Mouse (Mus musculus) brown adipose tissue, adult 24 weeks (tissue): Measurements from ENCODE around the gene Gm7168. TPM values are rescaled to one million over a fixed set of nuclear protein-coding genes. Genes with fewer than 3 reads are reported as not detected.
"Not testable (repeated sequence)": the region's sequence is repeated elsewhere in the genome, so short reads cannot be mapped to it uniquely, and the experiment has no call there.

Experiments used
- H3K27ac ChIP-seq: fragments of 200-500 bp; replicated peaks from 2 replicates; pipeline ENCODE4 v1.5.1; 2012; ENCODE audit warnings: low read depth, mild to moderate bottlenecking, low read length
- H3K4me1 ChIP-seq: fragments of 200-500 bp; 2 replicates; pipeline ENCODE4 v1.6.1; 2012; ENCODE audit warnings: low read length, mixed read lengths; ENCODE audit not compliant: control insufficient read depth, insufficient read depth, insufficient read length
- H3K4me3 ChIP-seq: fragments of 200-500 bp; 2 replicates; pipeline ENCODE4 v1.5.1; 2012; ENCODE audit warnings: low read depth, mild to moderate bottlenecking, low read length, moderate library complexity; ENCODE audit not compliant: insufficient read depth
- polyA plus RNA-seq: library from polyadenylated mRNA; stranded (reverse); fragments of >200 nt; gene quantifications from 2 replicates; pipeline ENCODE4 v1.2.4, GENCODE M21; 2012; ENCODE audit not compliant: missing spikeins, insufficient read depth, insufficient read length

Gm7168 gene
- not detected in 2 replicates for polyA plus RNA-seq

DNA sequence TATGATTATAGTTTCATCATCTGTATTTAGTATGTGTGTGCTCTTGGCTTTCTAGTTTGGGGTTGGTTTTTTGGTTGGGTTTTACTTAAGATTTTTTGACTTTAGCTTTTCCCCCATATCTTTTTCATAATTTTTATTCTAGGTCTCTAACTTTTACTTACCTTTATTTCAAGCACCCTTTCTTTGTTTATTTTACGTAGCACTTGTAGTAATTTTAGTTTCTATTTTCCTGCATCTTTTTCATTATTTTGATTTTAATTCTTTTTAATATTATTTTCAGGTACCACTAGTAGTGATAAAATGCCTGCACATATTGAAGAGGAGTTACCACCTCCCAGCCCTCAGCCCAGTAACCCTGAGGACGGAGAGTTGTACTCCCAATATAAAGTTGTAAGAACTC is at the start of gene Gm7168:
Gene Gm7168 (plus strand): TSS at position 301 of the 400 bp plus-strand sequence.
- H3K27ac ChIP-seq, H3K4me3 ChIP-seq, H3K4me1 ChIP-seq: not testable (repeated sequence)

DNA sequence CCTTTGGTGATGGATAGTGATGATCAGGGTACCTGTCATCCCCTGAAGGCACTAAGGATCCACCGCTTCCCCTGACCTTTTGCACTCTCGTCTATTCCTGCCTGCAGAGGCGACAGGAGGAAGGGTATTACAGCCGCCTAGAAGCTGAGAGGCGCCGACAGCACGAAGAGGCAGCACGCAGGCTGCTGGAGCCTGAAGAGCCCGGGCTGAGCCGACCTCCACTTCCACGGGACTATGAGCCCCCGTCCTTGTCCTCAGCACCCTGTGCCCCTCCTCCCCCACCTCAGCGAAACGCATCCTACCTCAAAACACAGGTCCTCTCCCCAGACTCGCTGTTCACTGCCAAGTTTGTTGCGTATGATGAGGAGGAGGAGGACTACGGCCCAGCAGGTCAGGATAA is 49.3 kb upstream of the Gm7168 start:
- Histone ChIP-seq H3K4me3 (no peak overlapping the region), H3K27ac (peak overlapping the region; percentile 58), H3K4me1 (peaks cover 12% of the 10 kb centered on the region)

DNA sequence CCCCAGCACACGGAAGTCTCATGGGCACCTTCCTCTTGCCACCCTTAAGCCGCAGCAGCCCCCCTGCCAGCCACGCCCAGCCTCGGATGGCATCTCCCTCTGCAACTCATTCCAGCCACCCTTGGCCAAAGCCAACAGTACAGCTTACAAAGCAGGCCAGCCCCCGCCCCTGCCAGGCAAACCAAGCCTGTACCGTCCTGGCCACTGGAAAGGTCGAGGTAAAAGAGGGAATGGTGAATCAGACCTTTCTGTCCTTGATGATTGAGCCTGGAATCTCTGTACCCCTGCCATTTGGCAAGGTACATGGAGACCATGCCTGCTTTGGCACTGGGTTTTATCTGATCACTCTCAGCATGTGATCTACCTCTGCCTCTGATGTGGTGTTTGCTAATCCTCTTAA is 48.9 kb upstream of the Gm7168 start:
- peaks cover 10% of the 10 kb centered on the region for H3K4me1 ChIP-seq
- no peak overlapping the region for H3K4me3 ChIP-seq
- H3K27ac ChIP-seq, result peak overlapping the region; percentile 58

DNA sequence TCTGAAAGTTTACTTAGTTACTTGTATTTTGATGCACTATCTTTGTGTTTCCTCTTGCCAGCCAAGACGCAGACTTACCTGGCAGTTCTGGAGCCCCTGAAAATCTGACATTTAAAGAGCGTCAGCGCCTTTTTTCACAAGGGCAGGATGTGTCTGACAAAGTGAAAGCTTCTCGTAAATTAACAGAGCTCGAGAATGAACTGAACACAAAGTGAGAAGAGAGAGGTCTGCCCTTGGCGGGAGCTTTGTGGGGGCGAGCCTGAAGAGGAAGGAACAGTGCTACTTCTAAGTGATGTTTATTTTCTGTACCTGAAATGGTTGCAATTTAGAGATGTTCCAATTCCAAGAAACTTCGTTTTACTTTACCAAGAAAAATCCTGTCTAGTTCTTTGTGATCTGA is 44.4 kb upstream of the Gm7168 start:
- Histone ChIP-seq H3K4me3 (no peak overlapping the region), H3K4me1 (peaks cover 10% of the 10 kb centered on the region), H3K27ac (peak overlapping the region; percentile 7; the same call in 1 of the 2 replicates)

DNA sequence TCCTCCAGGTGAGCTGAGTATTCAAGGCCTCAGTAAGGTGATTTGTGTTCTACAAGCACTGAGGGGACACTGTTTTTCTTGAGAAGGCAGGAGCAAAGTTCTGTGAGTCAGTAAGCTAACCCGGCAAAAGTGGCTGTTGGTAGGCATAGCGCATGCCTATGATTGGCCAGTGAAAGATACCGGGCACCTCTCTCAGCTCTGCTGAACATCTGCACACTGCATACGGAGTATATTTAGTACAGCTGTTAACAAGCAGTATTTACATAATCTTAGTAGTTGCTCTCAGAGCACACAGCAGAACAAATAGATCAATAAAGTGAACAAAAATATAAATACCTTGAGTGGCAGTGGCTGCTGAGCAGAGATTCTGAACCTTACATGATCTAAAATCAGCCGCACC is 41.1 kb upstream of the Gm7168 start:
- Histone ChIP-seq H3K27ac (peak overlapping the region; percentile 48; the same call in 1 of the 2 replicates), H3K4me3 (no peak overlapping the region), H3K4me1 (peaks cover 9% of the 10 kb centered on the region)

DNA sequence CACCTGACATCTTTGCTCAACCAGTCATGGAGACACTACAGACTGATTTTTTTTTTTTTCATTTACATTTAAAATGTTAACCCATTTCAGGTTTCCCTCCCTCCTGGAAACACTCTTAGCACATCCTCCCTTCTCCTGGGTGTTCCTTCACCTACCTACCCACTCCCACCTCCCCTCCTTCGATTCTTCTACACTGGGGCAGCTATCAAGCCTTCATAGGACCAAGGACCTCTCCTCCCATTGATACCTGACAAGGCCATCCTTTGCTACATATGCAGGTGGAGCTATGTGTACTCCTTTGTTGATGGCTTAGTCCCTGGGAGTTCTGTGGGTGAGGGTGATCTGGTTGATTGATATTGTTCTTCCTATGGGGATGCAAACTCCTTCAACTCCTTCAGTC is 40.5 kb upstream of the Gm7168 start:
- Histone ChIP-seq H3K4me1 (peaks cover 13% of the 10 kb centered on the region), H3K4me3 (no peak overlapping the region)

DNA sequence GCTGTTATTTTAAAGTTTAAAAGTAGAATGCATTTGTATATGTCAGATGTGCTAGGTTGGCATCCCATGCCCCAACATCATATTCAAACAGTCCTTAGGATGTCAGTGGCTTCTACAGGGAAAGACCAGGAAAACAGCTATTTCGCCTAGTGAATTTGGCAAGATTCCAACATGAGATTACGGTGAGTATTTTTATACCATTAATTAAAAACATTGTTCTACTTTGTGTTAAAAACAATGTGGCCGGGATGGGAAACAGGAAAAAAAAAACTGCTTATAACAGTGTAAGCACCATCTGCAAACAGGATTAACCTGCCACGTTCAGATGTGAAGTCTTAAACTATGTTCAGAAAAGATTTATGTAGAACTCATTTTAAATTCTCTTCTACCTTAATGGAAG is 34.2 kb upstream of the Gm7168 start:
- Histone ChIP-seq H3K4me1 (peaks cover 28% of the 10 kb centered on the region), H3K4me3 (no peak overlapping the region), H3K27ac (peak overlapping the region; percentile 98)

More for the DNA sequence above, 40.5 kb upstream of the Gm7168 start:
- peak overlapping the region; percentile 17; the same call in 1 of the 2 replicates for H3K27ac ChIP-seq

DNA sequence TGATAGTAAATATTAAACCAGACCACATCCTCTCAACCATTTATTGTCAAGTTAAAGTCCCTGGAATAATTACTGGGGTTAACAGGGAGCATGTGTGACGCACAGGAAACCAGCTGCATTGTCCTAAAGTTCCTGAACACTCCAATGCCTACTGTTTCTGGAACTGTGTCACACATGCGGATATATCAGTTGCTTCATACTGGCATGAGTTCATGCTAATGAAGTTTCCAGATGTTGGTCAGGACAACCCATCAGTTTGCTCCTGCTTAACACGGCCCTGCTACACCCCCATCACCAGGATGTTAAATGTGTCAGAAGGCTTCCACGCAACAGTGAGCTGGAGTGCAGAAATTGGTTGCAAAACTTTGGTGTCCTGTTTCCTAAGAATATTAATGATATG is 33.6 kb upstream of the Gm7168 start:
- H3K27ac ChIP-seq, result peak overlapping the region; percentile 93
- no peak overlapping the region for H3K4me3 ChIP-seq
- H3K4me1 ChIP-seq, result peaks cover 34% of the 10 kb centered on the region

DNA sequence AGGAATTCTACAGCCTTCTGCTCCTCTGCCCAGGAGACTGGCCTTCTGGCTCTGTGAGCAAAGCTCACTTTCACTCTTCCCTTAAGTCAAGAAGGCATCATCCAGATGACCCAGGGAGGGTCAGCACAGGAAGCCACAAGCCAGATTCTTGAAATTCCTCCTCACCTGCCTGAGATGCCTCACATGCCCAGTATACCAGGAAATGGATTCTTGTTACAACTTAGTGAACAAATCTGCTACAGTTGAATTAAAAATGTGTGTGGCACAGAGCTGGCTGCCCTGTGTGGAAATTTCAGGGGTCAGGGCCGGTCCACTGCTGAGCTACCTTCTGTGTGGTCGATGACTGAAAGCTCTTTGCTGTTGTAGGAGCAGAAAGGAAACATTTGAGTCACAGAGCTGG is 27.4 kb upstream of the Gm7168 start:
- Histone ChIP-seq H3K27ac (peak overlapping the region; percentile 96), H3K4me3 (no peak overlapping the region), H3K4me1 (peaks cover 32% of the 10 kb centered on the region)

DNA sequence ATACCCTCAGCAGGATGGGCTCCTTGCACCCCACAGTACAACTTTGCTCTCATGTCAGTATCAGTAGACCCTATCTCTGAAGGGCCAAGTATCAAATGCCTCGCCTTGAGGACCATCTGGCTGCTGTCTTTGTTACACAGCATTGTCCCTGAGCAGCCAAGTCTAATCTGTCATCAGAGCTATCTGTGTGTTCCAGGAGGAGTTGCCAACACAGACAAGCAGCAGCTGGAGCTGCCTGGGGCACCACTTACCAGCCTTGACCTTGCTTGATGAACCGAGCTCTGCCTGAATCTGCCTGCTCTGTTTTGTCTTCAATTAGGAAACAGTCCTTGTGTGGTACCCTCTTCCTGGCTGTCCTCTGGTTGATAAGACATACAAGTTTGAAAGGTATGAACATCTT is 24.8 kb upstream of the Gm7168 start:
- H3K4me1 ChIP-seq, result peaks cover 27% of the 10 kb centered on the region
- H3K27ac ChIP-seq, result no peak overlapping the region
- H3K4me3 ChIP-seq, result no peak overlapping the region

DNA sequence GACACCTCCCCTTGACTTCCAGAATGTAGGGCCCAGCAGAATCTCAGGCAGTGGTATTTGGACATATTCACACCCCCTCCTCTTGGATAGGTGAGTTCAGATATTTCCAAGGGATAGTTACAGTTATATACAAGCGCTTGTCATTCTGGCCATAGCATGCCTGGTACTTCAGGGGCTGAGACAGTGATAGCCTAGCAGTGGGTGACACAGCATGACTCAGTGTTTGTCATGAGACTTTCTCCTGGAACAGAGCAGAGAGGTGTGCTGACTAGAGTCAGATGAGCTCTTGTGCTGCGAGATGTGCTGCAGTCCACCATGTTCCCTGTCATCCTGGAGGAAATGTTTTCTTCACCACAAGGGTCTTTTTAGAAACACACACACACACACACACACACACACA is 23.6 kb upstream of the Gm7168 start:
- no peak overlapping the region for H3K27ac ChIP-seq
- H3K4me3 ChIP-seq, result no peak overlapping the region
- H3K4me1 ChIP-seq, result peaks cover 23% of the 10 kb centered on the region; the same call in 1 of the 2 replicates

DNA sequence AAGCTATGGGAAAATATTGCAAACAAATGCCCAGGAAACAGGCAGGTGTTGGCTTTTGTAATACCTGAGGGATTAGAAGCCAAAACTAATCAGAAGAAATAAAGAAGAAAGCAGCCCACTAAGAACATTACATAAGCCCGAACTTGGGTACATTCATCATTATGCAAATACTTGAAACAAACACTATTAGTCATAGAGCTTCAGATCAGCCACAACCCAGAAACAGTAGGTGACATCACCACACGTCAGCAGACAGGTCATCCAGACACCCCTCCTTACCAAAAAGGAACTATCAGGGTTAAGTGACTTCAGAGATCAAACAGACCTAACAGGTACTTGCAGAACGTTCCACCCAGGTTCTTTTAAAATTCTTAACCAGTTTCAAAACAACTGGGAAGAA is 22.2 kb upstream of the Gm7168 start:
- peaks cover 9% of the 10 kb centered on the region; the same call in 1 of the 2 replicates for H3K4me1 ChIP-seq
- no peak overlapping the region for H3K27ac ChIP-seq
- H3K4me3 ChIP-seq, result no peak overlapping the region

DNA sequence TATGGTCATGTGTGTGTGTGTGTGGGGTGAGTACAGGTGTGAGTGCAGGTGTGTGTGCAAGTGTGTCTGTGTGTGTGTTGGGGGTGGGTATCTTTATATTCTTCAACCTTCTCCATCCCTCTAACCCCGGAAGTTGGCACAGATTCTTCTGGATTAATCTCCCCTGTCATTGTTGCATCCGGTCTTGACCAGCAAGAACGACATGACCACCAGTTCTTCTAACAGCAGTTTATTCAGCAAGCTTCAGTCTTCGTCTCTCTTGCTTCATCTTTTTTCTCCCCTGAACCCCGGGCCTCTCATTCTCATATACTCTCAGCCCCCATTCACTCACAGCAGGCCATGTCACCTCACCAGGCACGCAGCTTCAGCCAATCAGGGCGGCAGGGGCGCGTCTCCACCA is 17.8 kb upstream of the Gm7168 start:
- H3K4me3 ChIP-seq, result no peak overlapping the region
- peaks cover 4% of the 10 kb centered on the region; the same call in 1 of the 2 replicates for H3K4me1 ChIP-seq
- H3K27ac ChIP-seq, result no peak overlapping the region

DNA sequence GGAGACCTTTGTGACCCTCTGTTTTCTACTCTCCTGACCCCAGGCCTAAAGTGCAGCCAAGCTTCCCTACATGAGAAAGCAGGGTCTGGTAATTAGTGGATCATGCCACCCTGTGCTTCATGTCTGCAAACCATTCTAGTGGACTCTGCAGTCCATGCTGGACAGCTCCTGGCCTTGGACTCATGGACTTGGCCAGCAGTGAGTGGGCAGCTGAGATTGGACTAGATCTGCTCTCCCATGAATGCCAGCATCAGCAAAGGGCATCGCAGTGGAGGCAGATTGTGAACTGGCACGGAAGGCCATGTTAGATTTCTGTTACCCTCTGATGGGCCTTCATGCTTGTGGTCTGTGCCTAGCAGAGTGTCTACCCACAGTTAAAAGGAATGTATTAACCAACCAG is 12.8 kb upstream of the Gm7168 start:
- not testable (repeated sequence) for H3K27ac ChIP-seq, H3K4me3 ChIP-seq
- H3K4me1 ChIP-seq, result peaks cover 23% of the 10 kb centered on the region

DNA sequence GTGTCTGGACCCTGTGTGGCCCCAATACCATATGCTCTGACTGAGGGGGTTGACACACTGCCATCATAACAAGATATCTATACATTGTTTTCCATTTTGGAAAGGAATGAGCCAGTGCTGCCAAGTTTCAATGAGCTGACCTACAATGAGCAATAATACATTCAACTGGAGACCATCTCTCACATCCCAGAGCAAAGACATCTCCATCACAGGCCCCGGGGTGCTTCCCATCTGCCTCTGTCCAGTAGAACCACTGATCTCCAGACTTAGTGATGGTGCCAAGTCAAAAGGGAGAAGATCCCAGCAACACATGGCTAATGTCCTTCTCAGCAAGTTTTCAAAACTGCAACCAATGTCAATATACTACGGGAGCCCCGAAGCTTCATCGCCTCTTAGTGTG is 10.4 kb upstream of the Gm7168 start:
- peaks cover 24% of the 10 kb centered on the region for H3K4me1 ChIP-seq
- peak overlapping the region; percentile 86 for H3K27ac ChIP-seq
- no peak overlapping the region for H3K4me3 ChIP-seq

DNA sequence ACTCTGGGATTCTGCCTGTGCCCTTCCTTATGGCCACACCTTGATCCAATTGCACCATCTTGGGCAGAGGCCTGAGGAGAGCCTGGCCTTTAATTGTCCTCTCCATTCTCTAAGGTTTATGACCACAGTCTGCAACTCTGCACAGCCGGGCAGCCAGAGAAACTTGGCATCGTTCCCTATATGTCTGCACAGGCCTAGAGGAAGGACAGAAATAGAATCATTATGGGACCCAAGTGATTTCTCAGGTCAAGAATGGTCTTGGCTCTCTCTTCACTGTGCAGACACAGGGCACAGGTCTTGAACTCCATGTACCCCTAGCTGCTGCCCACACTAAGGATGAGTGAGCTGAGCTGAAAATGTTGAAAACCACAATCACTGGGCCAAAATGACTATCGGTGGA is 9.5 kb upstream of the Gm7168 start:
- Histone ChIP-seq H3K4me1 (peaks cover 24% of the 10 kb centered on the region), H3K4me3 (no peak overlapping the region), H3K27ac (peak overlapping the region; percentile 90)

DNA sequence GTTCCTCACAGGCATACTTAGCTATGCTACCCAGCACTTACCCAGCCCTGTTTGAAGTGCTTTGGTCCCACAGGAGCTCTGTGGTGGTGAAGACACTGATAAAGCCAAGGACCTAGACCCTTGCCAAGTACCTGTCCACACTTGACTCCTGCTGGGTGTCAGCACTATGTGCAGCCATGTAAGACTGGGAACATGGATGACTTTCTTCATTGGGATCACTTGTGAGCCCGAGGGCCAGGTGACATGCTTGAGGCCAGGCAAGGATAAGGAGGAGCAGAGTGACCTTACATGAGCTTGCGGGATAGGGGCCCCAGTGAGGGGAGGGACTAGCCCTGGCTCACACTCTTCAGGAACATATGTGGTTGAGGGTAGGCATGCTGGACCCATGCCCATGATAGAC is 8.9 kb upstream of the Gm7168 start:
- peak overlapping the region; percentile 90 for H3K27ac ChIP-seq
- H3K4me1 ChIP-seq, result peaks cover 24% of the 10 kb centered on the region
- H3K4me3 ChIP-seq, result not testable (repeated sequence)
